Mouse (Mus musculus): ENCODE results near the gene Mzt1.

The Mzt1 gene

DNA sequence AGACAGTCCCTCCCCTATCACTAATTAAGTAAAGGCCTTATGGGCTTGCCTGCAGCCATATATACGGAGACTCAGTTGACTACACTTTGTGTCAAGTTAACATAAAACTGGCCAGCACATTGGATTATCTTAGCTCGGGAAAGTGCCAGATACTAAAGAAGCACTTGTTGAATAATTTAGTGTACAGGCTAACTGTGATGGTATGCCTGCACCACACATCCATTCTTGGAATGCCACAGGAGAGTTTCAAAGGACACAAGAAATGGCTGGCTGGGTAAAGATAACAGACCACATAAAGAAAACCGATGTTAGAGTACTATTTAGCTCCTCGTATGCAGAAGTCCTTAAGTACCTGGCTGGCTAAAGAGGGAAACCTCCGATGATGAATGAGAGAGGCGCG lies 27.2 kb downstream of the Mzt1 start:
- no peak for DNase-seq (ENCODE audit: extremely low read depth, low read depth)

DNA sequence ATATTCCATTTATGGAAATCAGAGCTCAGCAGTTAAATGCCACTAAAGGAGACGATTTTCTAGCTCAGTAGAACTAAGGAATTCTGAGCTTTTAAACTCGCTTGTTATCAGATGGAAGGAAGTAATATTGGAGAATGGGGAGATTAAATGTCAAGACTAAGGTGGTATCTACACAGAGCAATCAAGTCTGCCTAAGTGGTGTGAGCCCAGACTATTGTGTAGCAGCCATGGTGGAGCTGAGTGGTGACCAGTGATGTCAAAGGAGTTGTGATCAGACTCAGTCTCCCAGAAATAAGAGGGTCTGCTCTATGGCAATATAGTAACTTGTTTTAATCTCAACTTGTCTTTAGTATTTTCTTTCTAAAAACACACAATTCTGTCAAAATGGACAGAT lies 35.0 kb downstream of the Mzt1 start:
- no peak for DNase-seq (ENCODE audit: extremely low read depth, low read depth)

DNA sequence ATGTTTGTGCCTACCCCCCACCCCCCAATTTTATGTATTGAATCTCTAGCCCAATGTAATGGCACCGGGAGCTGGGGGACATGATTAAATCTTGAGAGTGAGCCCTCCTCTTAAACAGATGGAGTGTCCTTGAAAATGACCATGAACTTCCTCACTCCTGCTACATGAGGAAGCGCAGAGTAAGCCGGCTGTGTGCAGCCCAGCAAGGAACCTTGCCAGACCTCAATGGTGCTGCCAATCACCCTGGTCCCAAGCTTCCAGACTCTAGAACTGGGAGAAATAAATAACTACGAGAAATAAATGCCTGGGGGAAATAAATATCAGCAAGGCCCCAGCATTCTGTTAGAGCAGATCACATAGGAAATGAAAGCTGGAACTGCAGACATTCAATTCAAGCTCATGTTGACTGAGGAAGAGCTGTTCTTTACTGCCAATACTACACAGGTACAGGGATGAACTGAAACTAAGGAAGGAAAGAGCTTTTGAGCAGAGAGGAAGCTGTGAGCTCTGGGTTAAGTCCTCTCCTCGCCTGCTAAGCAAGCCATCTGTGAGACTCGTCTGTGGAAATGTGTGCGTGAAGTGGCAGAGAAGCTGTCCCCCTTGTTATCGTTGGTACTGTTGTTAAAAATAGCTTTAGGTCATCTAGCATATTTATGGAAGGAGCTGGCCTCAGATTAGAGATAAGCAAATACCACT lies 35.6 kb downstream of the Mzt1 start:
- DNase-seq (ENCODE audit: extremely low read depth, low read depth) = no peak

DNA sequence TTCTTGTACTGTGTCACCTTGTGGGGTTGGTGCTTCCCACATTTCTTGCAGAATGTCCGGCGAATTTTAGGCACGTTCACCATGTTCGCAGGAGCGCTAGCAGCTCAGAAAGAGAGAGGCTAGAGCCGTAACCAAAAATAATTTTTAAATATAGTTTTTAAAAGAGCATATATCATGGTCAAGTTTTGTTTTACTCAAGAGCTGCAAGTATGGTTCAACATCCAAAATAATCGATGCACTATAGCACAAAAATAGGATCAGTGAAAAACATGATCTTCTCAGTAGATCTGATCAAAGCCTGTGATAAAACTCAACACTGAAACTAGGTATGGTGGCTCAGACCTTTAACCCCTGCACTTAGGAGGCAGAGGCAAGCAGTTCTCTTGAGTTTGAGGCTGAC lies 51.7 kb downstream of the Mzt1 start, which contains the start of gene Rpl36a-ps1:
TSS of gene Rpl36a-ps1 (minus strand) at position 101 of the 400 bp plus-strand sequence.
- no peak for DNase-seq (ENCODE audit: extremely low read depth, low read depth)

DNA sequence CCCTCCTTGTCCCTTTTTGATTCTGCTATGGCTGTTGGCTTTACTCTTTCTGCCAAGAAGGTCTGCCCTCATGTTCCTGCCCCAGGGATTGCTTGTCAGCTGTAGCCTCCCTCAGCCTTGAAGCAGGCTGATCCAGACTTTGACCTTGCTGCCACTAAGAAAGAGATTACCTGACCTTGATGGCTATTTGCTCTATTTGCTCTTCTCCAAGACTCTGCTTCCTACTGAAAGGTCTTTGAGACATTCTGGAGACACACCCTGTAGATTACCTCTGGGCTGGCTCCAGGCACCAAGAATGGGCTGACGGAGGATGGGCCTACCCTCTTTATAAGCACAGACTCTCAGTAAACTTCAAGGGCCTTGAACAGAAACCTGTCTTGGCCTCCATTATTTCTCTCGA lies 53.5 kb downstream of the Mzt1 start:
- DNase-seq (ENCODE audit: extremely low read depth, low read depth) = no peak

DNA sequence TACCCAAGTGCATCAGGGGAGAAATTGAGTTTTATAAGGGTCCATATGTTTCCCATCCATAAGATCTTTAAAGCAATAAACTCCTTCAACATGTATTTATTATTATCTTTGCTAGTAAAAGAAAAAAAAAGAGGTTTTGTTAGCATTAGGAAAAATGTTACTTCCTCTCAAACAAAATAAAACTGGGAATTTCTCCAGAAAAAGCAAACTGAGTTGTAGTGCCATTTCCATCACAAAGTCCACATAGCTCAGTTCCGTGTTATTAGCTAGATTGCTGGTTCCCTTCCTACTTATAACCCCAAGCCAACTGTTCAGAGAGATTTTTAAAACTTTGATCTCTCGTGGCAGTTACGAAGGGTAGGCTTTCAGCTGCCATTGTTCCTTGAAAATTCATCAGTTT lies 55.3 kb downstream of the Mzt1 start:
- no peak for DNase-seq (ENCODE audit: extremely low read depth, low read depth)

DNA sequence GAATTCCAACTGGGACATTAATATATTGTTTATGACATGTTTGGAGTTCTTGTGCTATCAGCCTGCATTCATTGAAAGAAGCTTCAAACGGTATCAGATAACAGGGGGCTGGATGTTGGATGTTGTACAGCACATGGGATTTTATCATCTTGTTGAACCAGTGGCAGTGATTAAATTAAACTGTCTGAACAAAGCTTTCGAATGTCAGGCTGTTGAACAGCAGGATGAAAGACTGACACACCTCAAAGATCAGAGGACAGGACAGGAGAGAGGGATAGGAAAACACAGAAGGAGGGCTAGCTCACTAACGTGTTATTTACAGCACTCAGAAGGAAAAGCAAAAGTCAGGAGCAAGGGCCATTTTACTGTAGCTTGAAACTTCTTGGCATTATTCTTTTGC lies 56.1 kb downstream of the Mzt1 start:
- no peak for DNase-seq (ENCODE audit: extremely low read depth, low read depth)
